Mouse (Mus musculus): ENCODE measurements at regions not wholly inside any gene's neighbourhood (a gene's known extent, or its start where the extent isn't known, plus 50 kb on each side); places are given as distances from the start of the nearest gene placed in this dataset.
A peak's percentile ranks its signal among the peaks of the same experiment; 100 is the strongest.

- DNase-seq (ENCODE audit: low read depth, low spot score) = no peak
Observed at GRCm38 (mm10) chr12:12635308-12635707, 306.4 kb downstream of the Mycn start.

DNA sequence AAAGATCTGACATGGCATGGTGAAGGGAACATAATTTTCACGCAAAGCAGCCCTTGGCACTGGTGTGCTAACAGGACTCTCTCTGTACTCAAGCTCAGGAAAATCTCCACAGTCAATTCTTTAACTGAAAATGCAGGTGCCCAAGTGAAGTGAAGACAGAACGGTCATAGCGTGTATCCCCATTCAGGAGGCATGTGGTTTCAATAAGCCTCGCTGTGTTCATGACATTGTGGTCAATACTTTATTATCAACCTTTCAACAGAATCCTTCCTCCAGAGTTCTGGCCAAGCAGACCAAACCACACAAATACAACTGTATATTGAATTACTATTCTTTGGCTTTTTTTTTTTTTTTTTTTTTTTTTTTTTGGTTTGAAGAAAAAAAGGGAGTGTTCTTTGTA lies 314.1 kb downstream of the Mycn start:
- DNase-seq (ENCODE audit: low read depth, low spot score) = no peak

GRCm38 (mm10) chr12:12625788-12626187 lies 315.9 kb downstream of the Mycn start:
- no peak for DNase-seq (ENCODE audit: low read depth, low spot score)

DNA sequence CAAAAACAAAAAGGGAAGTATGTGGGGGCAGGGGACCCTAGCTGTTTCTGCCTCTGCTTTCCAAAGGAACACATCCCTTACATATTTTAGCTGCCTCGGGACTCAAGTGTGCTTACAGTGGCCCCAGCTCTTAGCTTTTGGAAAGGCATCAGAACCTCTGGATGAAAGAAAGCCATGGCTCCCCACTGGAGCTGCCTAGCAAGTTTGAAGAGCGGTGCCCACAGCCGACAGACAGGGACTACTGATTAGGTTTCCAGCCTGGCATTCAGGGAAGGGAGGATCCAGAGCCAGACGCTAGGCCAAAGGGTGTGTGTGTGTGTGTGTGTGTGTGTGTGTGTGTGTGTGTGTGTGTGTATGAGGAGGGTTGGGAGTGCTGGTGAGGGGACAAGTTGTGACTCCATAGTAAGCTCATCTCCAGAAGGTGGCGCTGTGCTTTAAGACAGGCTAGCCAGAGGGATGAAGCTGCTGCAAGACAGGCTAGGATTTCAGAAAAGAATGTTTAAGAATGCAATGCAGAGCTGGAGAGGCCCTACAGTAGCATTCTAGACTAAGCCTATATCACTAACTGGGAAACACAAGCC lies 318.9 kb downstream of the Mycn start:
- peak; percentile 34 for DNase-seq (ENCODE audit: low read depth, low spot score)

DNA sequence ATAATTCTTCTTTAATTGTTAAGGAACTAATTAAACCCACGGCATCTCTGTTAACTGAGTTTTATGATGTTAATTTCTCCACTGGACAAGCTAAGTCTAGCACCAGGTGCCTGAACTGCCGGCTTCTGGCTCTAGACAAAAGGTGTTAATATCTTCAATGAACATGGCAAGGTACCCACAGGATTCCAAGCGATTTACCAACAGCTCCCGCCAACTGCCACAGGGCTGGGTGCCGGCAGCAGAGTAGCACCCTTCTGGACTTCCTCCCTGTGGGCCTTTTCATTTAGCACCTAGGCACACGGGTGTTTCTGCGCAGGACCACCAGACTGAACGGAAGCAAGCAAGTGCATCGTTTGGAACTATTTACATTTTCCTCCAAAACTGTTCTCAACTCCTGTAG lies 320.2 kb downstream of the Mycn start:
- no peak for DNase-seq (ENCODE audit: low read depth, low spot score)

- no peak for DNase-seq (ENCODE audit: low read depth, low spot score)
Observed at GRCm38 (mm10) chr12:12620316-12620715, 321.4 kb downstream of the Mycn start.

GRCm38 (mm10) chr12:12619431-12619830 lies 322.3 kb downstream of the Mycn start:
- DNase-seq (ENCODE audit: low read depth, low spot score) = no peak

DNA sequence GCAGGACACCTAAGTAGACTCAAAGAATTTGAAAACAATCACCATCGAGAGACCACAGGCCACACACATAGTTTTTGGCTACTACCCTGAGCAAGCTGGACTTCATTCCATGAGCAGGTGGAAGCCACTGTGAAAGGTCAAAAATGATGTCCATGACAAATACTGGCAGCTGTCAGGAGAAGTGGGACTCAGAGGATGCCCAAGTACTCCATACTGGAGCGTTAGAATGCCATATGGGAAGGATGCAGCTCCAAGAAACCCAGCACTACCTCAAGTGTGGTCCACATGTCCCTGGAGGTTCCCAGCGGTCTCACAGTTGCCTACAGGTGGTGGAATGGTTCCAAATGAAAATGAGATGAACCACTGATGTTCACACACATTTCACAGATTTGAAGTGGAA lies 329.2 kb downstream of the Mycn start:
- DNase-seq (ENCODE audit: low read depth, low spot score) = no peak

DNA sequence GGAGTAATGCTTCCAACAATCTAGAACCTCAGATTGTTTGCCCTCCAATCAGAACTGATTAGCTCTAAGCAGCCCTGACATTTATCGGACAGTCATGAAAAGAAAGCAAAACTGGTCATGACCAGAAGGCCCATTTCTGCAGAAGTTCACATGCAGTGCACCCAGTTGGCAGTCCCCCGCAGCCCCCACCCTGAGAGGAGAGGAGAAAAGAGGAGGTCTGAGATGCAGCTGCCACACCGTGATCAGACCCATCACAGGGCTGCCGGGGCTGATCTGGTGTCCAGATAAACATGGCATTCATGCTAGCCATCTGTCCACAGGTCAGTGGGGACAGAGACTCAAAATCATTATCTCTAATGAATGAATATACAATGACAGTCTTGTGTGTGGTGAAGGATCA lies 330.9 kb downstream of the Mycn start:
- DNase-seq (ENCODE audit: low read depth, low spot score) = no peak

DNA sequence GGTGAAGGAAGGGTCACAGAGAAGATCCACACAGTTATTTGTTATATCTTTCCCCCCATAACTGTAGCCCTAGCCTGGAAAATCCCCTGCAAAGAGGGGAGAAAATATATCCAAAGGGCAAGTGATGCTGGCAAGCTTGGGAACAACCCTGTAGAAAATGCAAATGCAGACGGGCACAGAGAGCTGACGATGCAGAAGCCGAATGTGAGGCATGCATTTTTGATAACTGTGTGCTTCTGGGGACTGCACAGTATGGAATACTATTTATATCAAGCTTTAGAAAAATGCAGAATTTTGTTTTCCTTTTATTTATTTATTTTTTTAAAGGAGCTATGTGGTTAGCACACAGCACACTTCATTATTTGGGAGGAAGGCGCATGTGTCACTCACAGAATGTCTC lies 333.7 kb downstream of the Mycn start:
- no peak for DNase-seq (ENCODE audit: low read depth, low spot score)

DNA sequence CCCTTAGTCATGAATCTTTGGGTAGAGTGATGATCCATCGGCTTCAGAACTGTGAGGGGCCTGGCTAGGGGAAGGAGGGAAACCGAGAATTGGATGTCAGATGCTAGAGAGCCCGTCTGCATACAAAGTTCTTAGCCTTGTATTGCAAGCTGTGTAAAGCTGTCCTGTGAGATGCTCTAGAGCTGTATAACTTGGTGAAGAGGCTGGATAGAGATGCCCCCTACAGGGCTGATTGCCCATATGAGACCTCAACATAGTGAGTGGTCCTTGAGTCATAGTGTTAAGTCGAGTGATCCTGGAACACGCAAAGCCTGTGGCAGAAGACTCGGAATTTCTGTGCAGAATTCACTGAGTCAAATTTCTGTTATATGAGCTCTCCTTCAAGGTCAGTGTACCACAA lies 334.8 kb downstream of the Mycn start:
- no peak for DNase-seq (ENCODE audit: low read depth, low spot score)

DNA sequence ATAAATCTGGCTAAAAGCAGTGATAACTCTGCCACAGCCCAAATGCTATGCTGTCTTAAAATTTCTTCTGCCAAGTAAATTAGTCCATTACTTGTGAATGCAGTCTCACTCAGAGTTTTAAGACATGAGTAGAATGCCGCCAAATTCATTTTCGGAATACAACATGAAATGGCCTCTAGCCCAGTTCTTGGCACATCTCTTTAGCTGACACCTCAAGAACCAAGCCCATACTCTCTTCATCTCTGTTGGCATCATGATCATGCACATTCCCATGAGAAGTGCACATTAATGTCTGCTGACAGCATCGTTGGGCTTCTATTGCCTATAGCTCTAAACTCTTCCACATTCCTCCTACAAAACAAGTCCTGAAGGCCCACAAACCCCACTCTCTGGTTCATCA lies 336.2 kb downstream of the Mycn start:
- no peak for DNase-seq (ENCODE audit: low read depth, low spot score)

DNA sequence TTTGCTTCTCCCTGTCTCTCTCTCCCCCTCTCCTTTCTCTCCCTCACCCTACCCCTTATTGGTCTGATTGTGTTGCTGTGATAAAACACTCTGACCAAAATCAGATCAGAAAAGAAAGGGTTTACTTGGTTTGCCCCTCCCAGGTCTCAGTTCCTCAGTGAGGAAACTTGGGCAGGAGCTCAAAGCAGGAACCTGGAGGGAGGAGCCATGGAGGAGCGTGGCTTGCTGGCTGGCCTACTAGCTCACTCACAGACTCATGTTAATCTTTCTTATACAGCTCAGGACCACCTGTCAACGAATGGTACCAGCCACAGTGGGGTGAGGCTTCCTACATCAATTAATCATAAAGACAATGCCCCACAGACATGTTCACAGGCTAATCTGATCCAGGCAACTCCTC lies 339.4 kb downstream of the Fam49a start:
- no peak for DNase-seq (ENCODE audit: low read depth, low spot score)

DNA sequence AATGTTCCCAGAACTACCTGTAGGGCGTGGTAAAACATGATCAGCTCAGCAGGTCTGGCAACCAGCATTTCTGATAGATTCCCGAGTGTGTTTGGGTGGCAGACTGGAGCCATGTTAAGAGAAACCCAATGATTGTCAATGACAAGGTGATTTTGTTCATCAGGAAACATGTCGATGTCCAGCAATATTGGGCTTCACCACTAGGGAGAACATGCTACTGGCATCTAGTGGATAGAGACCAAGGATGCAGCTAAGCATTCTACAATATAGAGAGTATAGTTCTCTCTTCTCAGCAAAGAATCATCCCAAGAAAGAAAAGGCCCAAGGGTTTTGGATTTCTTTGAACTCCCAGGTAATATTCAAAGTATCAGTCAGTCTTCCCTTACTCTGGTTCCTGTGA lies 333.5 kb downstream of the Fam49a start:
- no peak for DNase-seq (ENCODE audit: low read depth, low spot score)

GRCm38 (mm10) chr12:12594567-12594966 lies 332.6 kb downstream of the Fam49a start:
- DNase-seq (ENCODE audit: low read depth, low spot score) = no peak

DNA sequence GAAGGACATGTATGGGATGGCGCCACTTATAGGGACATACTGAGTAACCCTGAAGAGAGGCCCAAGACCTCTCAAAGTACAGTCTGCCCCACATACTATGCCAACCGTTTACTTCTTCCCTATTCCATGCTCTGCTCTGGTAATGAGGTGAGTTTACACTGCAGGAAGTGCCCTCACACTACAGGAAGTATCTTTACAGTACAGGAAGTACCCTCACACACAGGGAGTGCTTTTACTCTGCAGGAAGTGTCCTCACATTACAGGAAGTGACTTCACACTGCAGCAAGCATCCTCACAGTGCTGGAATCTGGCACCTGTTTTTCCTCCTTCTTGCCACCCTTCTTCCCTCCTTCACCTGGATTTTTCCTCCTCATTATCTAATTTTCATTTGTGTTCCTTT lies 331.4 kb downstream of the Fam49a start:
- DNase-seq (ENCODE audit: low read depth, low spot score) = no peak

- DNase-seq (ENCODE audit: low read depth, low spot score) = no peak
Observed at GRCm38 (mm10) chr12:12590753-12591291, 328.9 kb downstream of the Fam49a start.

GRCm38 (mm10) chr12:12588771-12589370 lies 326.9 kb downstream of the Fam49a start:
- DNase-seq (ENCODE audit: low read depth, low spot score) = no peak

- no peak for DNase-seq (ENCODE audit: low read depth, low spot score)
Observed at GRCm38 (mm10) chr12:12586436-12586835, 324.5 kb downstream of the Fam49a start.

DNA sequence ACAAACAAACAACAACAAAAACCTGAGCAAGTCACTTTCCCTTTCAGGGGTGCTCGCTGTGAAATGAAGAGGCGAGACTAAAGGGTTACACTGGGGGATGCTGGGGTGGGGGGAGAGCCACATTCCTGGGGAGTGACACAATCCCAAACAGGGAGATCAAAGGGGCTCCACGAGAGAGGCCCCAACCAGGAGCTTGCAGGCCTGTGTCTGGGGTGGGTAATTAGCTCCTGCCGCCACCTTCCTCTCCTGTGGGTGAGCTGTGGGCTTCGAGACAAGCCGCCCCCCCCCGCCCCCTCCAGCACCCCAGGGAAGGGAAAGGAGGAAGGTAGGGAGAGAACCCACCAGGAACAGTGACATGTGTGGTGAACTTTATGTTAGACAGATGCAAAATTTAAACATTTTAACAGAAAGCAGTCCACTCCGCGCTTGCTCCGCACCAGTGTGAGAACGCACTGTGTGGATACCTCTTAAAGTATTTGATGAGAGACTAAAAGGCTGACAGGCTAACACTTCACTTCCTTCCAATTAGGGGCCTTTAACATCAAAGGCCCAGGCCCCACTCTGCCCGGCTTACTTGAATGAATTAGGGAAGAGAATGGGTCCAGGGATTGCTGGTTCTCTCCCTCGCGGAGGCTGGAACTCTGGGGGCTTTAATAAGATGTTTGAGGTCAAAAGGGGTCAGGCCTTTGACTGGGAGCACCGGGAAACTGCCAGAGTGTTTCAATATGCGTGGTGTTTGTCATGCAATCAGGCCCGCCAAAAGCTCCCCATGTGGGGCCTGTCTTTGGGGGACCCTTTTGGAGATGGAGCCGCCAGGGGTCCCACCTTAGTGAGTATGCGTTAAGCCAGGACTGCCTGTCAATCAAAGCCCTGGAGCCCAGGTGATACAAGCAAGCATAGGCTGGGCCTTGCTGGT lies 319.6 kb downstream of the Fam49a start:
- no peak for DNase-seq (ENCODE audit: low read depth, low spot score)

GRCm38 (mm10) chr12:12580763-12581178 lies 318.8 kb downstream of the Fam49a start:
- DNase-seq (ENCODE audit: low read depth, low spot score) = no peak

GRCm38 (mm10) chr12:12578278-12578677 lies 316.3 kb downstream of the Fam49a start:
- DNase-seq (ENCODE audit: low read depth, low spot score) = no peak
